Mouse (Mus musculus) liver, adult 2 months (tissue): Measurements from ENCODE around the gene Nadk2.

ENCODE experiments used
- CTCF ChIP-seq: fragments of 200-500 bp; IDR thresholded peaks from 2 replicates; pipeline ENCODE4 v1.5.1; 2011; ENCODE audit warnings: low read depth, low read length, control low read depth
- POLR2A ChIP-seq: fragments of 200-500 bp; IDR thresholded peaks from 2 replicates; pipeline ENCODE4 v1.6.1; 2011; ENCODE audit warnings: low read length, control low read depth; ENCODE audit not compliant: insufficient read depth; ENCODE audit errors: extremely low read depth

DNA sequence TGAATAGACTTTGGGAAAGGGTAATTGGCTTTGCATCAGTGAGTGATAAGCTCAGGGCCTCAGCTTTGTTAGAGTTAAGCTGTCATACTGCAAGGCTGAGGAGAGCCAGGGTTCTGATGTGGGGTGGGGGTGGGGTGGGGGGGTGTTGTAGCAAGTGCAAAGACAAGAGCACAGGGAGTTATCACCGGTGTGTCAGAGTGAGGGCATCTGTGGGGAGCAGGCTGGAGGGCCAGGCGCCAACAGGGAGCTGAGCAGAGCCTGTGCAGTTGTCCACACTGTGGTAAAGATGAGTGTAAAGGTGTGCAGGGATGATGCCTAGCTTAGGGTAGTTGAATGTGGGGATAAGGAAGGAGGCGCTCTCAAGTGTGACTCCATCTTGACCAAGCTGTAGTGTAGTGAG is 10.2 kb downstream of the Nadk2 start:
- TF ChIP-seq CTCF, result no peak
- TF ChIP-seq POLR2A, result no peak
